Mouse (Mus musculus) embryonic facial prominence, embryonic 12.5 days (tissue): ENCODE data around the gene Prkch. TPM values are rescaled to one million over a fixed set of nuclear protein-coding genes. Genes with fewer than 3 reads are reported as not detected.

Source experiments
- ATAC-seq: fragments of 200-750 bp; cut with Nextera tagmentation; 2 replicates; pipeline ENCODE4 v1.8.0; 2017; ENCODE audit not compliant: insufficient number of reproducible peaks, insufficient read depth, low FRiP score, low TSS enrichment
- H3K27ac ChIP-seq: fragments of 300-500 bp; sonication (generic); 2 replicates; pipeline ENCODE4 v1.5.1; 2016; ENCODE audit warnings: mild to moderate bottlenecking
- H3K27me3 ChIP-seq: fragments of 300-500 bp; sonication (generic); 2 replicates; pipeline ENCODE4 v1.6.1; 2016; ENCODE audit warnings: mild to moderate bottlenecking, moderate library complexity
- H3K36me3 ChIP-seq: fragments of 300-500 bp; sonication (generic); 2 replicates; pipeline ENCODE4 v1.6.1; 2016; ENCODE audit warnings: mild to moderate bottlenecking
- H3K4me1 ChIP-seq: fragments of 300-500 bp; sonication (generic); 2 replicates; pipeline ENCODE4 v1.6.1; 2016
- H3K4me2 ChIP-seq: fragments of 300-500 bp; sonication (generic); replicated peaks from 2 replicates; pipeline ENCODE4 v1.6.1; 2016; ENCODE audit warnings: mild to moderate bottlenecking, moderate library complexity
- H3K4me3 ChIP-seq: fragments of 300-500 bp; sonication (generic); 2 replicates; pipeline ENCODE4 v1.5.1; 2016; ENCODE audit warnings: mild to moderate bottlenecking
- H3K9ac ChIP-seq: fragments of 300-500 bp; sonication (generic); 2 replicates; pipeline ENCODE4 v1.6.1; 2016; ENCODE audit warnings: mild to moderate bottlenecking, moderate library complexity
- H3K9me3 ChIP-seq: fragments of 300-500 bp; sonication (generic); 2 replicates; pipeline ENCODE4 v1.6.1; 2016; ENCODE audit warnings: mild to moderate bottlenecking, moderate library complexity
- WGBS: fragments of 180-500 bp; shearing (Covaris S2); methylation state at CpG from one replicate; pipeline ENCODE4 v1.1.7; 2016; 5-methylcytosine and 5-hydroxymethylcytosine counted together
- polyA plus RNA-seq: library from polyadenylated mRNA; unstranded; fragments of >200 nt; fragmentation: Nextera tagmentation; extraction: Ambion mirVana; gene quantifications from 2 replicates; pipeline ENCODE4 v1.2.1, GENCODE M21; 2016

Prkch gene
- polyA plus RNA-seq, 1 experiment from 2014 or later = 13.9 TPM

GRCm38 (mm10) chr12:73790571-73791108, 206.0 kb downstream of the Prkch start:
- no peak overlapping the region for H3K4me3 ChIP-seq
- peaks cover 26% of the 10 kb centered on the region for H3K4me1 ChIP-seq
- WGBS = 49% methylated on average over 5 of the region's 5 CpGs
- peak overlapping the region; percentile 58; the same call in 1 of the 2 replicates for H3K27ac ChIP-seq
- H3K9ac ChIP-seq = no peak overlapping the region; the same call in 1 of the 2 replicates
- ATAC-seq = no peak
- H3K36me3 ChIP-seq = no peaks in the 10 kb centered on the region
- H3K4me2 ChIP-seq = no peak overlapping the region
- H3K27me3 ChIP-seq = 0 out of 2 replicates have a peak, but pooled peaks cover 6% of the 10 kb centered on the region
- no peaks in the 10 kb centered on the region for H3K9me3 ChIP-seq

- no peaks in the 10 kb centered on the region for H3K36me3 ChIP-seq
- ATAC-seq = no peak
- WGBS = 47% methylated on average over 13 of the region's 13 CpGs
- no peak overlapping the region for H3K9ac ChIP-seq
- H3K27ac ChIP-seq = no peak overlapping the region
- H3K9me3 ChIP-seq = no peaks in the 10 kb centered on the region
- H3K27me3 ChIP-seq = 0 out of 2 replicates have a peak, but pooled peaks cover 6% of the 10 kb centered on the region
- H3K4me1 ChIP-seq = peaks cover 26% of the 10 kb centered on the region
- no peak overlapping the region for H3K4me2 ChIP-seq
- H3K4me3 ChIP-seq = no peak overlapping the region
These were observed 208.6 kb downstream of the Prkch start for GRCm38 (mm10) chr12:73793216-73793615.

- peak overlapping the region; percentile 41; the same call in 1 of the 2 replicates for H3K27ac ChIP-seq
These were observed 209.1 kb downstream of the Prkch start for GRCm38 (mm10) chr12:73793744-73794143.

GRCm38 (mm10) chr12:73794151-73794883, 209.7 kb downstream of the Prkch start:
- Histone ChIP-seq H3K4me2 (peak overlapping the region; percentile 14), H3K27ac (peak overlapping the region; percentile 41; the same call in 1 of the 2 replicates)

More at GRCm38 (mm10) chr12:73793744-73794143, 209.1 kb downstream of the Prkch start:
- Histone ChIP-seq H3K4me2 (peak overlapping the region; percentile 14), H3K9me3 (no peaks in the 10 kb centered on the region), H3K36me3 (no peaks in the 10 kb centered on the region), H3K9ac (no peak overlapping the region), H3K4me3 (no peak overlapping the region), H3K4me1 (peaks cover 26% of the 10 kb centered on the region), H3K27me3 (0 out of 2 replicates have a peak, but pooled peaks cover 6% of the 10 kb centered on the region)
- no peak for ATAC-seq
- WGBS = 8% methylated on average over 5 of the region's 5 CpGs

GRCm38 (mm10) chr12:73799671-73800070, 215.1 kb downstream of the Prkch start:
- Histone ChIP-seq H3K4me3 (no peak overlapping the region), H3K9ac (no peak overlapping the region), H3K27ac (no peak overlapping the region), H3K36me3 (no peaks in the 10 kb centered on the region), H3K9me3 (no peaks in the 10 kb centered on the region), H3K27me3 (no peaks in the 10 kb centered on the region), H3K4me1 (peaks cover 14% of the 10 kb centered on the region; the same call in 1 of the 2 replicates), H3K4me2 (no peak overlapping the region)
- ATAC-seq = no peak
- 70% methylated on average over 5 of the region's 5 CpGs for WGBS

More at GRCm38 (mm10) chr12:73794151-73794883, 209.7 kb downstream of the Prkch start:
- Histone ChIP-seq H3K9me3 (no peaks in the 10 kb centered on the region), H3K9ac (no peak overlapping the region), H3K4me1 (peaks cover 26% of the 10 kb centered on the region), H3K4me3 (no peak overlapping the region), H3K36me3 (no peaks in the 10 kb centered on the region), H3K27me3 (0 out of 2 replicates have a peak, but pooled peaks cover 6% of the 10 kb centered on the region)
- WGBS = 21% methylated on average over 17 of the region's 17 CpGs
- peak; percentile 63; the same call in 1 of the 2 replicates for ATAC-seq

- H3K9me3 ChIP-seq = no peaks in the 10 kb centered on the region
- no peaks in the 10 kb centered on the region for H3K36me3 ChIP-seq
- no peak overlapping the region for H3K9ac ChIP-seq
- no peak overlapping the region for H3K4me2 ChIP-seq
- H3K27me3 ChIP-seq = no peaks in the 10 kb centered on the region
- WGBS = 54% methylated on average over 3 of the region's 3 CpGs
- ATAC-seq = no peak
- H3K4me1 ChIP-seq = peaks cover 12% of the 10 kb centered on the region; the same call in 1 of the 2 replicates
- no peak overlapping the region for H3K4me3 ChIP-seq
- no peak overlapping the region for H3K27ac ChIP-seq
These were observed 216.3 kb downstream of the Prkch start for GRCm38 (mm10) chr12:73800886-73801285.

- Histone ChIP-seq H3K27me3 (no peaks in the 10 kb centered on the region), H3K4me2 (no peak overlapping the region)
- no peak for ATAC-seq
These were observed 217.2 kb downstream of the Prkch start for GRCm38 (mm10) chr12:73801845-73802244.

GRCm38 (mm10) chr12:73802379-73803057, 217.9 kb downstream of the Prkch start:
- Histone ChIP-seq H3K9ac (no peak overlapping the region), H3K4me1 (peaks cover 12% of the 10 kb centered on the region; the same call in 1 of the 2 replicates), H3K4me3 (no peak overlapping the region), H3K27ac (no peak overlapping the region), H3K9me3 (no peaks in the 10 kb centered on the region), H3K36me3 (no peaks in the 10 kb centered on the region), H3K27me3 (no peaks in the 10 kb centered on the region), H3K4me2 (no peak overlapping the region)
- ATAC-seq = no peak
- WGBS = 41% methylated on average over 10 of the region's 10 CpGs

More at GRCm38 (mm10) chr12:73801845-73802244, 217.2 kb downstream of the Prkch start:
- WGBS = 86% methylated on average over 8 of the region's 8 CpGs
- H3K36me3 ChIP-seq = no peaks in the 10 kb centered on the region
- no peak overlapping the region for H3K9ac ChIP-seq
- H3K4me3 ChIP-seq = no peak overlapping the region
- H3K27ac ChIP-seq = no peak overlapping the region
- peaks cover 12% of the 10 kb centered on the region; the same call in 1 of the 2 replicates for H3K4me1 ChIP-seq
- no peaks in the 10 kb centered on the region for H3K9me3 ChIP-seq

GRCm38 (mm10) chr12:73803946-73804345, 219.3 kb downstream of the Prkch start:
- no peak overlapping the region for H3K4me3 ChIP-seq
- no peaks in the 10 kb centered on the region for H3K36me3 ChIP-seq
- no peak overlapping the region for H3K4me2 ChIP-seq
- no peak overlapping the region for H3K9ac ChIP-seq
- peaks cover 12% of the 10 kb centered on the region; the same call in 1 of the 2 replicates for H3K4me1 ChIP-seq
- no peak for ATAC-seq
- no peaks in the 10 kb centered on the region for H3K9me3 ChIP-seq
- no peak overlapping the region for H3K27ac ChIP-seq
- 94% methylated on average over 4 of the region's 4 CpGs for WGBS
- H3K27me3 ChIP-seq = 0 out of 2 replicates have a peak, but pooled peaks cover 3% of the 10 kb centered on the region

GRCm38 (mm10) chr12:73805541-73805940, 220.9 kb downstream of the Prkch start:
- 70% methylated on average over 3 of the region's 3 CpGs for WGBS

GRCm38 (mm10) chr12:73806003-73806402, 221.4 kb downstream of the Prkch start:
- Histone ChIP-seq H3K4me3 (no peak overlapping the region), H3K9me3 (no peaks in the 10 kb centered on the region), H3K4me1 (peaks cover 25% of the 10 kb centered on the region), H3K4me2 (no peak overlapping the region), H3K27ac (no peak overlapping the region), H3K36me3 (no peaks in the 10 kb centered on the region), H3K9ac (no peak overlapping the region), H3K27me3 (0 out of 2 replicates have a peak, but pooled peaks cover 3% of the 10 kb centered on the region)
- ATAC-seq = no peak
- 53% methylated on average over 5 of the region's 5 CpGs for WGBS

More at GRCm38 (mm10) chr12:73805541-73805940, 220.9 kb downstream of the Prkch start:
- Histone ChIP-seq H3K4me3 (no peak overlapping the region), H3K4me1 (peaks cover 21% of the 10 kb centered on the region; the same call in 1 of the 2 replicates), H3K27ac (no peak overlapping the region), H3K9me3 (no peaks in the 10 kb centered on the region), H3K27me3 (0 out of 2 replicates have a peak, but pooled peaks cover 3% of the 10 kb centered on the region), H3K4me2 (no peak overlapping the region), H3K9ac (no peak overlapping the region), H3K36me3 (no peaks in the 10 kb centered on the region)
- no peak for ATAC-seq
